Mouse (Mus musculus): ENCODE measurements around the gene Ptchd4. TPM values are rescaled to one million over a fixed set of nuclear protein-coding genes. Genes with fewer than 3 reads are reported as not detected.

Ptchd4 gene
- polyA plus RNA-seq, 1 experiment from 2014 or later: 21.3 TPM

- H3K36me3 ChIP-seq (ENCODE audit: control insufficient read depth, insufficient read depth, low read length): no peaks in the 10 kb centered on the region
These were observed 59.1 kb downstream of the Ptchd4 start for GRCm38 (mm10) chr17:42374881-42375280.

GRCm38 (mm10) chr17:42393086-42393485 is 77.3 kb downstream of the Ptchd4 start:
- Histone ChIP-seq H3K4me1 (ENCODE audit: control insufficient read depth, insufficient read depth, low read length) (no peaks in the 10 kb centered on the region), H3K4me2 (ENCODE audit: low read depth, low read length) (no peak overlapping the region), H3K4me3 (ENCODE audit: low read depth, low read length) (no peak overlapping the region), H3K27ac (ENCODE audit: low read depth, low read length) (no peak overlapping the region), H3K36me3 (ENCODE audit: control insufficient read depth, insufficient read depth, low read length) (no peaks in the 10 kb centered on the region), H3K9me3 (ENCODE audit: control insufficient read depth, low read length) (no peaks in the 10 kb centered on the region), H3K27me3 (ENCODE audit: control insufficient read depth, insufficient read depth, low read length) (no peaks in the 10 kb centered on the region), H3K9ac (replicated peaks; ENCODE audit: low read depth, low read length) (no peak overlapping the region)
- no peak for ATAC-seq (ENCODE audit: low read depth)

More at GRCm38 (mm10) chr17:42374881-42375280, 59.1 kb downstream of the Ptchd4 start:
- Histone ChIP-seq H3K9me3 (ENCODE audit: control insufficient read depth, low read length) (no peaks in the 10 kb centered on the region), H3K27me3 (ENCODE audit: control insufficient read depth, insufficient read depth, low read length) (no peaks in the 10 kb centered on the region), H3K4me3 (ENCODE audit: low read depth, low read length) (no peak overlapping the region), H3K27ac (ENCODE audit: low read depth, low read length) (no peak overlapping the region), H3K4me2 (ENCODE audit: low read depth, low read length) (no peak overlapping the region), H3K9ac (replicated peaks; ENCODE audit: low read depth, low read length) (no peak overlapping the region), H3K4me1 (ENCODE audit: control insufficient read depth, insufficient read depth, low read length) (no peaks in the 10 kb centered on the region)
- 91% methylated on average over 4 of the region's 4 CpGs for WGBS
- ATAC-seq (ENCODE audit: low read depth): no peak

GRCm38 (mm10) chr17:42395299-42395698 is 79.6 kb downstream of the Ptchd4 start:
- H3K27ac ChIP-seq (ENCODE audit: low read depth, low read length): no peak overlapping the region
- no peak for ATAC-seq (ENCODE audit: low read depth)
- no peaks in the 10 kb centered on the region for H3K9me3 ChIP-seq (ENCODE audit: control insufficient read depth, low read length)
- no peak overlapping the region for H3K9ac ChIP-seq (replicated peaks; ENCODE audit: low read depth, low read length)
- no peaks in the 10 kb centered on the region for H3K36me3 ChIP-seq (ENCODE audit: control insufficient read depth, insufficient read depth, low read length)
- 93% methylated on average over 3 of the region's 3 CpGs for WGBS
- no peak overlapping the region for H3K4me2 ChIP-seq (ENCODE audit: low read depth, low read length)
- H3K4me1 ChIP-seq (ENCODE audit: control insufficient read depth, insufficient read depth, low read length): no peaks in the 10 kb centered on the region
- H3K27me3 ChIP-seq (ENCODE audit: control insufficient read depth, insufficient read depth, low read length): no peaks in the 10 kb centered on the region
- no peak overlapping the region for H3K4me3 ChIP-seq (ENCODE audit: low read depth, low read length)

- Histone ChIP-seq H3K4me3 (ENCODE audit: low read depth, low read length) (no peak overlapping the region), H3K36me3 (ENCODE audit: control insufficient read depth, insufficient read depth, low read length) (no peaks in the 10 kb centered on the region), H3K9ac (replicated peaks; ENCODE audit: low read depth, low read length) (no peak overlapping the region), H3K4me1 (ENCODE audit: control insufficient read depth, insufficient read depth, low read length) (no peaks in the 10 kb centered on the region), H3K27me3 (ENCODE audit: control insufficient read depth, insufficient read depth, low read length) (no peaks in the 10 kb centered on the region), H3K4me2 (ENCODE audit: low read depth, low read length) (no peak overlapping the region), H3K27ac (ENCODE audit: low read depth, low read length) (no peak overlapping the region), H3K9me3 (ENCODE audit: control insufficient read depth, low read length) (no peaks in the 10 kb centered on the region)
- ATAC-seq (ENCODE audit: low read depth): no peak
- WGBS: 91% methylated on average over 1 of the region's 1 CpGs
These were observed 102.7 kb downstream of the Ptchd4 start for GRCm38 (mm10) chr17:42418449-42418848.

- no peaks in the 10 kb centered on the region for H3K36me3 ChIP-seq (ENCODE audit: control insufficient read depth, insufficient read depth, low read length)
- no peak overlapping the region for H3K4me2 ChIP-seq (ENCODE audit: low read depth, low read length)
- H3K27ac ChIP-seq (ENCODE audit: low read depth, low read length): no peak overlapping the region
- 76% methylated on average over 1 of the region's 1 CpGs for WGBS
- no peaks in the 10 kb centered on the region for H3K4me1 ChIP-seq (ENCODE audit: control insufficient read depth, insufficient read depth, low read length)
- H3K9me3 ChIP-seq (ENCODE audit: control insufficient read depth, low read length): no peaks in the 10 kb centered on the region
- H3K4me3 ChIP-seq (ENCODE audit: low read depth, low read length): no peak overlapping the region
- no peaks in the 10 kb centered on the region for H3K27me3 ChIP-seq (ENCODE audit: control insufficient read depth, insufficient read depth, low read length)
- ATAC-seq (ENCODE audit: low read depth): no peak
- H3K9ac ChIP-seq (replicated peaks; ENCODE audit: low read depth, low read length): no peak overlapping the region
These were observed 112.2 kb downstream of the Ptchd4 start for GRCm38 (mm10) chr17:42427961-42428360.

- no peaks in the 10 kb centered on the region for H3K9me3 ChIP-seq (ENCODE audit: control insufficient read depth, low read length)
- ATAC-seq (ENCODE audit: low read depth): no peak
- no peaks in the 10 kb centered on the region for H3K4me1 ChIP-seq (ENCODE audit: control insufficient read depth, insufficient read depth, low read length)
- no peak overlapping the region for H3K27ac ChIP-seq (ENCODE audit: low read depth, low read length)
- no peaks in the 10 kb centered on the region for H3K36me3 ChIP-seq (ENCODE audit: control insufficient read depth, insufficient read depth, low read length)
- H3K9ac ChIP-seq (replicated peaks; ENCODE audit: low read depth, low read length): no peak overlapping the region
- H3K27me3 ChIP-seq (ENCODE audit: control insufficient read depth, insufficient read depth, low read length): no peaks in the 10 kb centered on the region
- H3K4me3 ChIP-seq (ENCODE audit: low read depth, low read length): no peak overlapping the region
- 79% methylated on average over 2 of the region's 2 CpGs for WGBS
- H3K4me2 ChIP-seq (ENCODE audit: low read depth, low read length): no peak overlapping the region
These were observed 114.6 kb downstream of the Ptchd4 start for GRCm38 (mm10) chr17:42430380-42430779.

GRCm38 (mm10) chr17:42452235-42452634 is 136.5 kb downstream of the Ptchd4 start:
- Histone ChIP-seq H3K27ac (ENCODE audit: low read depth, low read length) (no peak overlapping the region), H3K4me1 (ENCODE audit: control insufficient read depth, insufficient read depth, low read length) (no peaks in the 10 kb centered on the region), H3K4me3 (ENCODE audit: low read depth, low read length) (no peak overlapping the region), H3K27me3 (ENCODE audit: control insufficient read depth, insufficient read depth, low read length) (no peaks in the 10 kb centered on the region), H3K9me3 (ENCODE audit: control insufficient read depth, low read length) (no peaks in the 10 kb centered on the region), H3K9ac (replicated peaks; ENCODE audit: low read depth, low read length) (no peak overlapping the region), H3K4me2 (ENCODE audit: low read depth, low read length) (no peak overlapping the region), H3K36me3 (ENCODE audit: control insufficient read depth, insufficient read depth, low read length) (no peaks in the 10 kb centered on the region)
- WGBS: 90% methylated on average over 2 of the region's 2 CpGs
- no peak; the same call in 1 of the 2 replicates for ATAC-seq (ENCODE audit: low read depth)

GRCm38 (mm10) chr17:42456441-42456840 is 140.7 kb downstream of the Ptchd4 start:
- no peak overlapping the region for H3K9ac ChIP-seq (replicated peaks; ENCODE audit: low read depth, low read length)
- no peak overlapping the region for H3K4me2 ChIP-seq (ENCODE audit: low read depth, low read length)
- WGBS: 85% methylated on average over 2 of the region's 2 CpGs
- H3K9me3 ChIP-seq (ENCODE audit: control insufficient read depth, low read length): no peaks in the 10 kb centered on the region; the same call in 1 of the 2 replicates
- no peak overlapping the region for H3K27ac ChIP-seq (ENCODE audit: low read depth, low read length)
- no peak overlapping the region for H3K4me3 ChIP-seq (ENCODE audit: low read depth, low read length)
- H3K27me3 ChIP-seq (ENCODE audit: control insufficient read depth, insufficient read depth, low read length): no peaks in the 10 kb centered on the region
- no peaks in the 10 kb centered on the region for H3K36me3 ChIP-seq (ENCODE audit: control insufficient read depth, insufficient read depth, low read length)
- no peak for ATAC-seq (ENCODE audit: low read depth)
- H3K4me1 ChIP-seq (ENCODE audit: control insufficient read depth, insufficient read depth, low read length): no peaks in the 10 kb centered on the region

GRCm38 (mm10) chr17:42462726-42463125 is 147.0 kb downstream of the Ptchd4 start:
- H3K9me3 ChIP-seq (ENCODE audit: control insufficient read depth, low read length): no peaks in the 10 kb centered on the region; the same call in 1 of the 2 replicates
- H3K4me2 ChIP-seq (ENCODE audit: low read depth, low read length): no peak overlapping the region
- H3K4me3 ChIP-seq (ENCODE audit: low read depth, low read length): no peak overlapping the region
- ATAC-seq (ENCODE audit: low read depth): no peak
- H3K27ac ChIP-seq (ENCODE audit: low read depth, low read length): no peak overlapping the region
- no peak overlapping the region for H3K9ac ChIP-seq (replicated peaks; ENCODE audit: low read depth, low read length)
- H3K27me3 ChIP-seq (ENCODE audit: control insufficient read depth, insufficient read depth, low read length): no peaks in the 10 kb centered on the region
- H3K4me1 ChIP-seq (ENCODE audit: control insufficient read depth, insufficient read depth, low read length): no peaks in the 10 kb centered on the region
- H3K36me3 ChIP-seq (ENCODE audit: control insufficient read depth, insufficient read depth, low read length): no peaks in the 10 kb centered on the region
